Mouse (Mus musculus): Measurements from ENCODE around the gene Cacnb4.

The Cacnb4 gene

GRCm38 (mm10) chr2:52570781-52571180 is 105.8 kb downstream of the Cacnb4 start:
- DNase-seq (ENCODE audit: inconsistent age in 2 of 2, low spot score in 1 of 2) = no peak

- DNase-seq (ENCODE audit: inconsistent age in 2 of 2, low spot score in 1 of 2) = no peak
Measured at GRCm38 (mm10) chr2:52570171-52570570, 106.5 kb downstream of the Cacnb4 start.

GRCm38 (mm10) chr2:52568131-52568530 is 108.5 kb downstream of the Cacnb4 start:
- no peak for DNase-seq (ENCODE audit: inconsistent age in 2 of 2, low spot score in 1 of 2)

GRCm38 (mm10) chr2:52567421-52567820 is 109.2 kb downstream of the Cacnb4 start:
- no peak for DNase-seq (ENCODE audit: inconsistent age in 2 of 2, low spot score in 1 of 2)

- DNase-seq (ENCODE audit: inconsistent age in 2 of 2, low spot score in 1 of 2) = no peak
Measured at GRCm38 (mm10) chr2:52563277-52563676, 113.4 kb downstream of the Cacnb4 start.

GRCm38 (mm10) chr2:52562356-52562755 is 114.3 kb downstream of the Cacnb4 start:
- DNase-seq (ENCODE audit: inconsistent age in 2 of 2, low spot score in 1 of 2) = no peak

- no peak for DNase-seq (ENCODE audit: inconsistent age in 2 of 2, low spot score in 1 of 2)
Measured at GRCm38 (mm10) chr2:52561137-52561536, 115.5 kb downstream of the Cacnb4 start.

GRCm38 (mm10) chr2:52560266-52560665 is 116.4 kb downstream of the Cacnb4 start:
- no peak for DNase-seq (ENCODE audit: inconsistent age in 2 of 2, low spot score in 1 of 2)

- DNase-seq (ENCODE audit: inconsistent age in 2 of 2, low spot score in 1 of 2) = no peak
Measured at GRCm38 (mm10) chr2:52558411-52558810, 118.2 kb downstream of the Cacnb4 start.

- no peak for DNase-seq (ENCODE audit: inconsistent age in 2 of 2, low spot score in 1 of 2)
Measured at GRCm38 (mm10) chr2:52557503-52558275, 118.9 kb downstream of the Cacnb4 start.

- DNase-seq (ENCODE audit: inconsistent age in 2 of 2, low spot score in 1 of 2) = no peak
Measured at GRCm38 (mm10) chr2:52556961-52557326, 119.7 kb downstream of the Cacnb4 start.

GRCm38 (mm10) chr2:52556298-52556960 is 120.2 kb downstream of the Cacnb4 start:
- DNase-seq (ENCODE audit: inconsistent age in 2 of 2, low spot score in 1 of 2) = no peak

GRCm38 (mm10) chr2:52548401-52548800 is 128.2 kb downstream of the Cacnb4 start:
- DNase-seq (ENCODE audit: inconsistent age in 2 of 2, low spot score in 1 of 2) = no peak

GRCm38 (mm10) chr2:52547331-52547730 is 129.3 kb downstream of the Cacnb4 start:
- no peak for DNase-seq (ENCODE audit: inconsistent age in 2 of 2, low spot score in 1 of 2)

GRCm38 (mm10) chr2:52544527-52544926 is 132.1 kb downstream of the Cacnb4 start:
- no peak for DNase-seq (ENCODE audit: inconsistent age in 2 of 2, low spot score in 1 of 2)

- DNase-seq (ENCODE audit: inconsistent age in 2 of 2, low spot score in 1 of 2) = no peak
Measured at GRCm38 (mm10) chr2:52541068-52541467, 135.6 kb downstream of the Cacnb4 start.

- no peak for DNase-seq (ENCODE audit: inconsistent age in 2 of 2, low spot score in 1 of 2)
Measured at GRCm38 (mm10) chr2:52539318-52539717, 137.3 kb downstream of the Cacnb4 start.

GRCm38 (mm10) chr2:52537645-52538044 is 139.0 kb downstream of the Cacnb4 start:
- DNase-seq (ENCODE audit: inconsistent age in 2 of 2, low spot score in 1 of 2) = no peak

- DNase-seq (ENCODE audit: inconsistent age in 2 of 2, low spot score in 1 of 2) = no peak
Measured at GRCm38 (mm10) chr2:52537155-52537554, 139.5 kb downstream of the Cacnb4 start.

GRCm38 (mm10) chr2:52536511-52536910 is 140.1 kb downstream of the Cacnb4 start:
- DNase-seq (ENCODE audit: inconsistent age in 2 of 2, low spot score in 1 of 2) = no peak

GRCm38 (mm10) chr2:52533696-52534095 is 142.9 kb downstream of the Cacnb4 start:
- DNase-seq (ENCODE audit: inconsistent age in 2 of 2, low spot score in 1 of 2) = no peak

- no peak for DNase-seq (ENCODE audit: inconsistent age in 2 of 2, low spot score in 1 of 2)
Measured at GRCm38 (mm10) chr2:52530521-52530920, 146.1 kb downstream of the Cacnb4 start.

GRCm38 (mm10) chr2:52529245-52529644 is 147.4 kb downstream of the Cacnb4 start:
- no peak for DNase-seq (ENCODE audit: inconsistent age in 2 of 2, low spot score in 1 of 2)
